Mouse (Mus musculus): Measurements from ENCODE around the gene Zbtb40. TPM values are rescaled to one million over a fixed set of nuclear protein-coding genes. Genes with fewer than 3 reads are reported as not detected.
A peak's percentile ranks its signal among the peaks of the same experiment; 100 is the strongest.

Gene Zbtb40
- polyA plus RNA-seq, 1 experiment from 2014 or later = 4.6 TPM

- Histone ChIP-seq H3K4me3 (replicated peaks) (peak within 1 kb of the TSS; percentile 44), H3K4me2 (replicated peaks) (peak within 1 kb of the TSS; percentile 94), H3K9me3 (replicated peaks) (no peaks in the 10 kb centered on the region), H3K36me3 (no peaks in the 10 kb centered on the region), H3K9ac (no peak within 1 kb of the TSS), H3K4me1 (peaks cover 15% of the 10 kb centered on the region), H3K27me3 (peaks cover 84% of the 10 kb centered on the region), H3K27ac (replicated peaks) (no peak within 1 kb of the TSS)
- ATAC-seq (ENCODE audit: insufficient number of reproducible peaks, low FRiP score, low TSS enrichment, low read depth) = no peak
- 2% methylated on average over 57 of the region's 75 CpGs for WGBS
These were observed 91.7 kb downstream of the Zbtb40 start, which contains the start of gene Epha8 for GRCm38 (mm10) chr4:136956751-136957446. Gene Epha8 (minus strand): TSS chr4:136956816.

GRCm38 (mm10) chr4:136954562-136954961 lies 94.0 kb downstream of the Zbtb40 start:
- 52% methylated on average over 6 of the region's 6 CpGs for WGBS
- Histone ChIP-seq H3K4me3 (replicated peaks) (no peak overlapping the region), H3K9ac (no peak overlapping the region), H3K9me3 (replicated peaks) (no peaks in the 10 kb centered on the region), H3K4me2 (replicated peaks) (no peak overlapping the region), H3K27me3 (peaks cover 80% of the 10 kb centered on the region), H3K36me3 (no peaks in the 10 kb centered on the region), H3K4me1 (peaks cover 13% of the 10 kb centered on the region), H3K27ac (replicated peaks) (no peak overlapping the region)
- ATAC-seq (ENCODE audit: insufficient number of reproducible peaks, low FRiP score, low TSS enrichment, low read depth) = no peak

- no peaks in the 10 kb centered on the region for H3K36me3 ChIP-seq
- no peak overlapping the region for H3K27ac ChIP-seq (replicated peaks)
- peaks cover 48% of the 10 kb centered on the region for H3K27me3 ChIP-seq
- H3K4me1 ChIP-seq = peaks cover 11% of the 10 kb centered on the region; the same call in 1 of the 2 replicates
- H3K4me2 ChIP-seq (replicated peaks) = no peak overlapping the region
- H3K9me3 ChIP-seq (replicated peaks) = no peaks in the 10 kb centered on the region
- WGBS = 41% methylated on average over 10 of the region's 10 CpGs
- no peak overlapping the region for H3K9ac ChIP-seq
- H3K4me3 ChIP-seq (replicated peaks) = no peak overlapping the region
- 0 out of 2 replicates have a peak, but pooled peaks have one; percentile 12 for ATAC-seq (ENCODE audit: insufficient number of reproducible peaks, low FRiP score, low TSS enrichment, low read depth)
These were observed 99.2 kb downstream of the Zbtb40 start for GRCm38 (mm10) chr4:136949266-136949989.

GRCm38 (mm10) chr4:136945397-136945796 lies 103.2 kb downstream of the Zbtb40 start:
- 56% methylated on average over 17 of the region's 17 CpGs for WGBS
- no peak overlapping the region for H3K4me3 ChIP-seq (replicated peaks)
- no peaks in the 10 kb centered on the region for H3K9me3 ChIP-seq (replicated peaks)
- H3K27ac ChIP-seq (replicated peaks) = no peak overlapping the region
- no peaks in the 10 kb centered on the region for H3K36me3 ChIP-seq
- H3K9ac ChIP-seq = no peak overlapping the region
- H3K4me2 ChIP-seq (replicated peaks) = no peak overlapping the region
- no peak for ATAC-seq (ENCODE audit: insufficient number of reproducible peaks, low FRiP score, low TSS enrichment, low read depth)
- peaks cover 14% of the 10 kb centered on the region for H3K4me1 ChIP-seq
- H3K27me3 ChIP-seq = peaks cover 53% of the 10 kb centered on the region

- 65% methylated on average over 11 of the region's 11 CpGs for WGBS
These were observed 103.8 kb downstream of the Zbtb40 start for GRCm38 (mm10) chr4:136944558-136945350.

GRCm38 (mm10) chr4:136943175-136943574 lies 105.4 kb downstream of the Zbtb40 start:
- H3K36me3 ChIP-seq = no peaks in the 10 kb centered on the region
- WGBS = 16% methylated on average over 13 of the region's 13 CpGs
- H3K27ac ChIP-seq (replicated peaks) = no peak overlapping the region
- no peak overlapping the region for H3K9ac ChIP-seq
- no peak overlapping the region for H3K4me3 ChIP-seq (replicated peaks)
- no peak overlapping the region for H3K4me2 ChIP-seq (replicated peaks)
- no peaks in the 10 kb centered on the region for H3K9me3 ChIP-seq (replicated peaks)
- H3K4me1 ChIP-seq = peaks cover 10% of the 10 kb centered on the region; the same call in 1 of the 2 replicates
- H3K27me3 ChIP-seq = peaks cover 46% of the 10 kb centered on the region
- ATAC-seq (ENCODE audit: insufficient number of reproducible peaks, low FRiP score, low TSS enrichment, low read depth) = no peak

More at GRCm38 (mm10) chr4:136944558-136945350, 103.8 kb downstream of the Zbtb40 start:
- Histone ChIP-seq H3K9me3 (replicated peaks) (no peaks in the 10 kb centered on the region), H3K4me3 (replicated peaks) (no peak overlapping the region), H3K27me3 (peaks cover 52% of the 10 kb centered on the region), H3K36me3 (no peaks in the 10 kb centered on the region), H3K27ac (replicated peaks) (no peak overlapping the region), H3K4me1 (peaks cover 14% of the 10 kb centered on the region), H3K9ac (no peak overlapping the region), H3K4me2 (replicated peaks) (no peak overlapping the region)
- ATAC-seq (ENCODE audit: insufficient number of reproducible peaks, low FRiP score, low TSS enrichment, low read depth) = no peak

GRCm38 (mm10) chr4:136942761-136943160 lies 105.8 kb downstream of the Zbtb40 start:
- Histone ChIP-seq H3K9ac (no peak overlapping the region), H3K36me3 (no peaks in the 10 kb centered on the region), H3K27me3 (peaks cover 41% of the 10 kb centered on the region), H3K27ac (replicated peaks) (no peak overlapping the region), H3K4me1 (peaks cover 10% of the 10 kb centered on the region; the same call in 1 of the 2 replicates), H3K4me2 (replicated peaks) (no peak overlapping the region), H3K9me3 (replicated peaks) (no peaks in the 10 kb centered on the region), H3K4me3 (replicated peaks) (no peak overlapping the region)
- 14% methylated on average over 18 of the region's 18 CpGs for WGBS
- no peak for ATAC-seq (ENCODE audit: insufficient number of reproducible peaks, low FRiP score, low TSS enrichment, low read depth)

GRCm38 (mm10) chr4:136937935-136938334 lies 110.7 kb downstream of the Zbtb40 start:
- H3K27me3 ChIP-seq = peaks cover 27% of the 10 kb centered on the region
- no peak for ATAC-seq (ENCODE audit: insufficient number of reproducible peaks, low FRiP score, low TSS enrichment, low read depth)
- no peaks in the 10 kb centered on the region for H3K9me3 ChIP-seq (replicated peaks)
- no peak overlapping the region for H3K27ac ChIP-seq (replicated peaks)
- 82% methylated on average over 5 of the region's 5 CpGs for WGBS
- H3K4me2 ChIP-seq (replicated peaks) = no peak overlapping the region
- no peak overlapping the region for H3K4me3 ChIP-seq (replicated peaks)
- no peaks in the 10 kb centered on the region for H3K36me3 ChIP-seq
- H3K9ac ChIP-seq = no peak overlapping the region
- peaks cover 13% of the 10 kb centered on the region for H3K4me1 ChIP-seq

GRCm38 (mm10) chr4:136937344-136937743 lies 111.3 kb downstream of the Zbtb40 start:
- H3K27me3 ChIP-seq = peaks cover 26% of the 10 kb centered on the region
- no peak overlapping the region for H3K27ac ChIP-seq (replicated peaks)
- WGBS = 76% methylated on average over 4 of the region's 4 CpGs
- H3K4me2 ChIP-seq (replicated peaks) = no peak overlapping the region
- H3K4me1 ChIP-seq = peaks cover 10% of the 10 kb centered on the region
- H3K36me3 ChIP-seq = no peaks in the 10 kb centered on the region
- no peak overlapping the region for H3K9ac ChIP-seq
- H3K9me3 ChIP-seq (replicated peaks) = no peaks in the 10 kb centered on the region
- ATAC-seq (ENCODE audit: insufficient number of reproducible peaks, low FRiP score, low TSS enrichment, low read depth) = no peak
- H3K4me3 ChIP-seq (replicated peaks) = no peak overlapping the region

GRCm38 (mm10) chr4:136934746-136935613 lies 113.6 kb downstream of the Zbtb40 start:
- Histone ChIP-seq H3K9ac (no peak overlapping the region), H3K27ac (replicated peaks) (no peak overlapping the region; the same call in 1 of the 2 replicates), H3K27me3 (peaks cover 12% of the 10 kb centered on the region), H3K4me3 (replicated peaks) (no peak overlapping the region), H3K36me3 (no peaks in the 10 kb centered on the region), H3K4me1 (peaks cover 10% of the 10 kb centered on the region), H3K4me2 (replicated peaks) (no peak overlapping the region), H3K9me3 (replicated peaks) (no peaks in the 10 kb centered on the region)
- 41% methylated on average over 18 of the region's 18 CpGs for WGBS
- ATAC-seq (ENCODE audit: insufficient number of reproducible peaks, low FRiP score, low TSS enrichment, low read depth) = peak; percentile 59; the same call in 1 of the 2 replicates

Measured in embryonic facial prominence, embryonic 15.5 days (tissue).